Mouse (Mus musculus): ENCODE measurements around the gene Mrln. TPM values are rescaled to one million over a fixed set of nuclear protein-coding genes. Genes with fewer than 3 reads are reported as not detected.

Mrln gene
- polyA plus RNA-seq (2014; fragmentation: Illumina TruSeq; extraction: RNeasy Lipid Tissue Mini Kit (QIAGEN cat#74804); ENCODE audit: low read depth, low replicate concordance) = 3.1 TPM

GRCm38 (mm10) chr10:70204505-70205399 is at the start of gene Mrln:
Mrln (plus strand) TSS chr10:70204664.

GRCm38 (mm10) chr10:70244921-70245558 is 40.6 kb downstream of the Mrln start, which contains the start of gene Slc16a9:
Slc16a9 (plus strand) TSS chr10:70245100.

Other genes starting within 250 kb of the Mrln start
- gene Ccdc6, start 107.5 kb upstream of the Mrln start, polyA plus RNA-seq (2014; fragmentation: Illumina TruSeq; extraction: RNeasy Lipid Tissue Mini Kit (QIAGEN cat#74804); ENCODE audit: low read depth, low replicate concordance) = 13.1 TPM
- gene Slc16a9, start 40.4 kb downstream of the Mrln start, polyA plus RNA-seq (2014; fragmentation: Illumina TruSeq; extraction: RNeasy Lipid Tissue Mini Kit (QIAGEN cat#74804); ENCODE audit: low read depth, low replicate concordance) = 4.6 TPM
- gene Fam13c, start 235.8 kb downstream of the Mrln start, polyA plus RNA-seq (2014; fragmentation: Illumina TruSeq; extraction: RNeasy Lipid Tissue Mini Kit (QIAGEN cat#74804); ENCODE audit: low read depth, low replicate concordance) = 8.6 TPM